Mouse (Mus musculus): ENCODE data around the gene Cd47. TPM values are rescaled to one million over a fixed set of nuclear protein-coding genes. Genes with fewer than 3 reads are reported as not detected.

Cd47 gene
- polyA plus RNA-seq, 1 experiment, result 124 TPM

- H3K4me1 ChIP-seq (ENCODE audit: control insufficient read depth, insufficient read depth, low read length), result no peaks in the 10 kb centered on the region
- no peak overlapping the region for H3K27ac ChIP-seq (ENCODE audit: insufficient read depth, low read length)
- TF ChIP-seq POLR2A (IDR thresholded peaks at IDR 0.05; ENCODE audit: low read depth, low read length), result no peak
- no peak for TF ChIP-seq CTCF (IDR thresholded peaks at IDR 0.05; ENCODE audit: borderline replicate concordance, insufficient read depth, low read length)
- H3K4me3 ChIP-seq (ENCODE audit: insufficient read depth, low read length), result no peak overlapping the region
These were observed 3.7 kb downstream of the Cd47 start for GRCm38 (mm10) chr16:49803932-49804461.

- Histone ChIP-seq H3K27ac (ENCODE audit: insufficient read depth, low read length) (no peak overlapping the region), H3K4me3 (ENCODE audit: insufficient read depth, low read length) (no peak overlapping the region), H3K4me1 (ENCODE audit: control insufficient read depth, insufficient read depth, low read length) (no peaks in the 10 kb centered on the region)
- no peak for TF ChIP-seq CTCF (IDR thresholded peaks at IDR 0.05; ENCODE audit: borderline replicate concordance, insufficient read depth, low read length)
- no peak for TF ChIP-seq POLR2A (IDR thresholded peaks at IDR 0.05; ENCODE audit: low read depth, low read length)
These were observed 6.6 kb downstream of the Cd47 start for GRCm38 (mm10) chr16:49806920-49807319.

- H3K4me1 ChIP-seq (ENCODE audit: control insufficient read depth, insufficient read depth, low read length), result no peaks in the 10 kb centered on the region
- H3K4me3 ChIP-seq (ENCODE audit: insufficient read depth, low read length), result no peak overlapping the region
- no peak overlapping the region for H3K27ac ChIP-seq (ENCODE audit: insufficient read depth, low read length)
- TF ChIP-seq POLR2A (IDR thresholded peaks at IDR 0.05; ENCODE audit: low read depth, low read length) (no peak), CTCF (IDR thresholded peaks at IDR 0.05; ENCODE audit: borderline replicate concordance, insufficient read depth, low read length) (no peak)
These were observed 7.1 kb downstream of the Cd47 start for GRCm38 (mm10) chr16:49807419-49807841.

GRCm38 (mm10) chr16:49807862-49808430 is 7.6 kb downstream of the Cd47 start:
- TF ChIP-seq POLR2A (IDR thresholded peaks at IDR 0.05; ENCODE audit: low read depth, low read length) (no peak), CTCF (IDR thresholded peaks at IDR 0.05; ENCODE audit: borderline replicate concordance, insufficient read depth, low read length) (no peak)
- no peak overlapping the region for H3K4me3 ChIP-seq (ENCODE audit: insufficient read depth, low read length)
- peaks cover 3% of the 10 kb centered on the region for H3K4me1 ChIP-seq (ENCODE audit: control insufficient read depth, insufficient read depth, low read length)
- no peak overlapping the region for H3K27ac ChIP-seq (ENCODE audit: insufficient read depth, low read length)

DNA sequence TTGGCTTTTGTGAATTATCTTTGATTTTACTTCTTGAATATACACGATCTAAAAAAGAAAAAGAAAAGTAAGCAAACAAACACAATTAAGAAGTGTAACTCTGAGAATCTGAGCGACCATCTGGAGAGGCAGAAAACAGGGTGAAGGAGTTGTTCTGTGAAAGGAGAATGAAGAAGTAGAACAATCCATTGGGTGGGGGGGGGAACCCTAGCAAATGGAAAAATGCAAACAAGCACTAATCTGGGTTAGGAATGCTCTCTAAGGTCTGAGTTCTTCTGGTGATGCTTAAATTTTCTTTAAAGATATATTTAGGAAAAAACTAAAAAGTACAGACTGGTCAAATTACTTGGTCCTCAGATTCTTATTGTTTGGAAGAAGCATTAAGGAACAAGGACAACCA is 11.6 kb downstream of the Cd47 start:
- H3K27ac ChIP-seq (ENCODE audit: insufficient read depth, low read length), result no peak overlapping the region
- no peak for TF ChIP-seq POLR2A (IDR thresholded peaks at IDR 0.05; ENCODE audit: low read depth, low read length)
- TF ChIP-seq CTCF (IDR thresholded peaks at IDR 0.05; ENCODE audit: borderline replicate concordance, insufficient read depth, low read length), result no peak
- peaks cover 9% of the 10 kb centered on the region for H3K4me1 ChIP-seq (ENCODE audit: control insufficient read depth, insufficient read depth, low read length)
- no peak overlapping the region for H3K4me3 ChIP-seq (ENCODE audit: insufficient read depth, low read length)

- Histone ChIP-seq H3K4me1 (ENCODE audit: control insufficient read depth, insufficient read depth, low read length) (peaks cover 9% of the 10 kb centered on the region), H3K27ac (ENCODE audit: insufficient read depth, low read length) (peak overlapping the region; percentile 91), H3K4me3 (ENCODE audit: insufficient read depth, low read length) (no peak overlapping the region)
- no peak for TF ChIP-seq CTCF (IDR thresholded peaks at IDR 0.05; ENCODE audit: borderline replicate concordance, insufficient read depth, low read length)
- no peak for TF ChIP-seq POLR2A (IDR thresholded peaks at IDR 0.05; ENCODE audit: low read depth, low read length)
These were observed 12.7 kb downstream of the Cd47 start for GRCm38 (mm10) chr16:49812821-49813616.

DNA sequence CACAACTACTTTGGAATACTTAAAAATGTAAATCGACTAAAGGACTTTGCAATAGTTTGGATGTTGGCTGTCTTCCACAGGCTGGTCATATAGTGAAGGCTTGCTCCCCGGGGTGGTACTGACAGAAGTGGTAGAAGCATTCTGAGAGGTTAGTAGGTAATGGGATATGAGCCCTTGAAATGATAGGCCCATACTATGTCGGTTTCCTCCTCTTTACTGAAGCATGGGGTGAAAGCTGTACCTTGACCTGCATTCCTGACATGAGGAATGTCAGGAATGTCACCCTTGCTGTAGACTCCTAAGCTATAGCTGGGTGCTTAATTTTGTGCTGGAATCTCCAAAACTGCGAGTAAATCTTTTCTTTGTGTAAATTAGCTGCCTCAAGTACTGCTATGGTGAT is 14.1 kb downstream of the Cd47 start:
- no peak overlapping the region for H3K27ac ChIP-seq (ENCODE audit: insufficient read depth, low read length)
- TF ChIP-seq CTCF (IDR thresholded peaks at IDR 0.05; ENCODE audit: borderline replicate concordance, insufficient read depth, low read length) (no peak), POLR2A (IDR thresholded peaks at IDR 0.05; ENCODE audit: low read depth, low read length) (no peak)

GRCm38 (mm10) chr16:49816889-49817288 is 16.6 kb downstream of the Cd47 start:
- no peak overlapping the region for H3K27ac ChIP-seq (ENCODE audit: insufficient read depth, low read length)
- no peak overlapping the region for H3K4me3 ChIP-seq (ENCODE audit: insufficient read depth, low read length)
- TF ChIP-seq POLR2A (IDR thresholded peaks at IDR 0.05; ENCODE audit: low read depth, low read length), result no peak
- no peak for TF ChIP-seq CTCF (IDR thresholded peaks at IDR 0.05; ENCODE audit: borderline replicate concordance, insufficient read depth, low read length)
- H3K4me1 ChIP-seq (ENCODE audit: control insufficient read depth, insufficient read depth, low read length), result peaks cover 11% of the 10 kb centered on the region

More for the DNA sequence above, 14.1 kb downstream of the Cd47 start:
- Histone ChIP-seq H3K4me1 (ENCODE audit: control insufficient read depth, insufficient read depth, low read length) (peaks cover 11% of the 10 kb centered on the region), H3K4me3 (ENCODE audit: insufficient read depth, low read length) (no peak overlapping the region)

DNA sequence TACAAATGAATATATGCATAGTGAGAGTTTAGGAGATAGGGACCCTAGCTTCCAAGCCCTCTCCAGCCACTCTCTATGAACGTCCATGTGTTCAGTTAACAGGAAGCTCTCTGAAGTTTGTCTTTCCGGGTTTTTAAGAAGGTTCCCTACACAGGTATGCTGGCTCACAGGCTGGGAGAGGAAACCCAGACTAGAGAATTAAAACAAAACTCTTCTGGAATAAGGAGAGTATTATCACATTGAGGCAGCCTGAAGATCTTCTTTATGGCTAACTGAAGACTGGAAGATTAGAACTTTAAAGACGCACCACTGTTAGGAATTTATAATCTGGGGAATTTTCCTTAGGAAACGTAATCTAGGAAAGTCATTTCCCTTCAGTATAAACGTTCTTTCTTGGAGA is 17.8 kb downstream of the Cd47 start:
- H3K27ac ChIP-seq (ENCODE audit: insufficient read depth, low read length), result no peak overlapping the region
- no peak for TF ChIP-seq CTCF (IDR thresholded peaks at IDR 0.05; ENCODE audit: borderline replicate concordance, insufficient read depth, low read length)
- TF ChIP-seq POLR2A (IDR thresholded peaks at IDR 0.05; ENCODE audit: low read depth, low read length), result no peak
- H3K4me1 ChIP-seq (ENCODE audit: control insufficient read depth, insufficient read depth, low read length), result peaks cover 6% of the 10 kb centered on the region
- no peak overlapping the region for H3K4me3 ChIP-seq (ENCODE audit: insufficient read depth, low read length)

DNA sequence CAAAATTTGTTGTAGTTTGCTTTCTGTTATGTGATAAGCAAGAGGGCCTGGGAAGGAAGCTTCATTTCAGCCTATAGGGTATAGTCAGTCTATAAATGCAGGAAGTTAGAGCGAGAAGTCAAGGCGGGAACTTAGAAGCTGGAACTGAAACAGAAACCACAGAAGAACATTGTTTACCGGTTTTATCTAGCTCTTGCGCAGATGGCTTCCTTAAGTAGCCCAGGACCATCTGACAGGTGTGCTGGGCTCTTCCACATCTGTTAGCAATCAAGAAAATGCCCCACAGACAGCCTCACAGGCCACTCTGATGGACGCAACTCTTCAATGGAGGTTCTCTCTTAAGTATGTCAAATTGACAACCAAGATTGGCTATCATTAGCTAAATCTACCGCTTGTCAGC is 18.3 kb downstream of the Cd47 start:
- Histone ChIP-seq H3K4me1 (ENCODE audit: control insufficient read depth, insufficient read depth, low read length) (peaks cover 3% of the 10 kb centered on the region), H3K27ac (ENCODE audit: insufficient read depth, low read length) (no peak overlapping the region), H3K4me3 (ENCODE audit: insufficient read depth, low read length) (no peak overlapping the region)
- TF ChIP-seq CTCF (IDR thresholded peaks at IDR 0.05; ENCODE audit: borderline replicate concordance, insufficient read depth, low read length) (no peak), POLR2A (IDR thresholded peaks at IDR 0.05; ENCODE audit: low read depth, low read length) (no peak)
